Mouse (Mus musculus): ENCODE data around the gene Scyl2.
"Not testable (repeated sequence)": the region's sequence is repeated elsewhere in the genome, so short reads cannot be mapped to it uniquely, and the experiment has no call there.

The Scyl2 gene

DNA sequence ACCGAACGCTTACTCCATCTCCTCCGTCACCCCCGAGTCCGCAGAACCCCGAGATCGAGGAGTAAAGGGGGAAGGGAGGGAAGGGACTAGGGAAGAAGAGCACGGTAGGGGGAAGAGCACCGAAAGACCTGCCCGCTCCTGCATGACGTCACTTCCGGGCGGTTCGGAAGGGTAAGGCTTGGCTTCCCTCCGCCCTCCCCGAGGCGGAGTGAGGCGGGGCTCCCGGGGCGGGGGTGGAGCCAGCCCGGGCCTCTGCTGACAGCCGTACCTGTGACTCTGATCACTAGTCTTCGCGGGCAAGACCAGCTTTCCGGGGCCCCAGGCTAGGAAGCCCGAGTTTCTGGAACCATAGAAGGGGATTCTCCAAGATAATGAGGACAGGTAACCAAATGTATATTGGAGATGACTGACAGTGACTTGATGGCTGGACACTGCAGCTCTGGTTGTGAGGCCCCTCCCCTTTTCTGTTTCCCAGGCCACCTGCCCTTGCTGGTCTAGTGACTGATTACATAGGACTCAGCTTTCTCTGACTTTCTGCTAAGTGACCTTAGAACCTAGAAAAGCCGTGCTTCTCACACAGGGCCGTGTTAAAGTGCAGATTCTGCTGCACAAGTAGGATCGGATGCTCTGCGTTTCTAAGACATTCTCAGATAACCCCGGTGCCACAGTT, at the start of gene Scyl2:
Gene Scyl2, minus strand, starts transcription at position 147 of the 670 bp plus-strand sequence.
- DNase-seq: peak; percentile 96

DNA sequence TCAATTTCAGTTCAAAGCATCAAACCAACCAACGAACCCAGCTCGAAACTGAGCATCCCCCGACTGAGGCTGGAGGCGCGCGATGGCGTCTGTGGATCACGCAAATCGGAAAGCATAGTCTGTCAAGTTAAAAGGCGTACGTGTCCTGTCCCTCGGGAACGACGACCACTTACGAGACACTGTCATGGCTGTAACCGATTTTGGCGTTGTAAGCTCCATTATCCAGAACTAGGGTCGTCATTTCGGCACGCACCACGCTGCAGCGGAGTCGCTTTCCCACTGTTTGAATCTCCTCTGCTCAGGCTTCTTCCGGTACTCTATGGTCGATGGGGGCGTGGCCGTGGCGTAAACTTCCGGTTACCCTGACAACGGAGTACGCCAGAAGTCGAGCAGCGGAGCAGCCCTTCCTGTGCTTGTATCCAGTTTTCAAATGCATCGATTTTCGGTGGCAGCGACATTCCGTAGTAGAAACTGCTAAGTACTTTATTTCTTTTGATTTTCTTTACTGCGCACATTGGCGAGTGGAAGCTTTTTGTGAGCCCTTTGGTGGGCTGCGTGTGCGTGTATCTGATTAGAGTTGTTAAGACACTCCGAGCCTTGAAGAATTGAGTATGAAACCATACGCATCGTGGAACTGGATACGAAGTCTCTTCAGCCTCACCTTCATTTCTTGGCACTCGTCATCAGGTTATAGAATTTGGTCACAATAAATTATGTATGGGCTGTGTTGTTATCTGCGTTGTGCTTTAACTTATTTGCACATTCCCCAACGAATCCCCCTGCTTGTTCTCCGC, 46.1 kb upstream of the Scyl2 start, which contains the start of gene Actr6:
Gene Actr6, minus strand, starts transcription at position 295 of the 794 bp plus-strand sequence.
- peak; percentile 93 to 94 for DNase-seq

DNA sequence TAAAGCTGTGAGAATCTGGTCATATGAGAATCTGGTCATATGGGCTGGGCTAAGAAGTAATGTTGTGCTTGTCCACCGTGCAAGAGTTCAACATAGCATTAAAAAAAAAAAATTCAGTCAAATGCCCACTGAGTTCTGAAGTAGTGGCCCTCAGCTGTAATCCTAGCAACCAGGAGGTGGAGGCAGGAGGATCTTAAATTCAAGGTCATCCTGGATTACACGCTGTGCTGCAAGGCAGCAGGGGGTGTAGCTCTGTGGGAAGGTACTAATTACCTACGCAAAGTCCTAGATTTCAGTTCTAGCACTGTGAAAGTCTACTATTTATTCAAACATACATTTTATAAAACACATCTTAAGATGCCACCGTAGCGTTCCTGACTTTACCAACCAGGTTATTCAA, 45.3 kb upstream of the Scyl2 start:
- no peak for DNase-seq

DNA sequence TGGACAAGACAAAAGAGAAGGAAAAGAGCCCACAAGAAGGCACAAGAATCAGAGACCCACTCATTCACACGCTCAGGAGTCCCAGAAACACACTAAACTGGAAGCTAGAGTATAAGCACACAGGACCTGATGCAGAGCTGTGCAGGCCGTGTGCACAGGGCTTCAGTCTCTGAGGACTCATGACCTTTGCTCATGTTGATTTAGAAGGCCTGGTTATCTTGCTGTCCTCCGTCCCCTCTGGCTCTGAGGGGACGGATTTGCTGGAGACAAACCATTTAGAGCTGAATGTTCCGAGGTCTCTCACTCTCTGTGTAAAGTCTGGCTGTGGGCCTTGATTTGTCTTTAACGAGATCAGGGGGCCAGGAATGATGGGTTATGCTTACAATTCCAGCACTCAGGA, 44.3 kb upstream of the Scyl2 start:
- no peak for DNase-seq

DNA sequence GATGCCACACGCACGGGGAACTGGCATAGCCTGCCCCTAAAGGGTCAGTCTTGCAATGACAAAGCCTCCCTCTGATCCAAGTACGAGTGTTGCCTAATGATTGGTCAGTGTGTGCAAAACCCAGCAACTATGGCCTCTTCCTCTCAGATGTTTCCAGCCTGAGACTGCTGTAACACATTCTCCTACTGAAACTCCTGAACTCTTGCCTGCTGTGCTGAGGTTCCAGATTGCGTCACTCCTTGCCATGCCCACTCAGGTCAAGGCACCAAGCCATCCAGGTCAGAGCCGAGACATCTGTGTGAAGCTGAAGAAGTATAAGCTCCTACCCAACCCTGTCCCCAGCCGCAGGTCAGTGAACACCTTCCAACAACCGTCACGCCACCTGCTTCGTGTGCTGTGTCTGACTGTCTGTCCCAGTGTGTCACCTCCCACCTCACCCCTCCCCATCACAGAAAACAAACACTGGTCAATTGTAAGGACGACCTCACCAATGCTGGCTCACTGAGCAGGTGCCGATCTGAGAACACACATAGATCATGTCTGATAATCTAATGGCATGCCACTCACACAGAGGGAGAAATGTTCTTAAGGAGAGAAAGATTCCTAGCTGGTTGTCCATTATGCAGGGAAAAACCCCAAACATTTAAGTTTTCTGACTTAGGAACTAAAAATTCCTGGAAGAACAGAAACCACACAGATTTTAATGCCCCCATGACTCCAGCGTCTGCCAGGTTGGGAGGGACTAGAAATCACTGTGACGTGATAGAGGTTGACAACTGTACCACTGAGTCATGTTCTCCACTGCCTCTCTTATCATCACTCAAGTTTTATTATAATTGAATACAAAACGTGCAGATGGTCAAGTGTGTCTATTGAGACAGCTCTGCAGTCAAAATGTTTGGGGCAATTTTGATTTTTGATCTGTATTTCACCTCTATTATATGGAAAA, 36.4 kb upstream of the Scyl2 start:
- no peak for DNase-seq

DNA sequence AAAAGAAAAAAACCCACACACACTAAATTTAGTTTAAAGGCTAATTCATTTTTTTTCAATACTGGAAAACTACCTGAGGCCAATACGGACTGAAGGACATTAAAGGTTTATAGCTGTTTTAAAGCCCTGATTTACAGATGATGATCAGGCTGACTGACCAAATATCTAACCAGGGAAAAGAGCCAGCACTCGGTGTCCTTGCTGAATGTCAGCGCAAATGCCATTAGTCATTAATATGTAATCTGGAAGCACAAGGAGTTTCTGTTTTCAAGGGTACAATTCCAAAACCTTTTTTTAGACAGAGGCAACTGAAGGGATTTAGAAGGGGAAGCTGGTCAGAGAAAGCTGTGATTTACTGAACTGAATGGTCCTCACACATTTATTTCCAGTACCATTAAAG, 34.7 kb upstream of the Scyl2 start:
- DNase-seq: no peak

DNA sequence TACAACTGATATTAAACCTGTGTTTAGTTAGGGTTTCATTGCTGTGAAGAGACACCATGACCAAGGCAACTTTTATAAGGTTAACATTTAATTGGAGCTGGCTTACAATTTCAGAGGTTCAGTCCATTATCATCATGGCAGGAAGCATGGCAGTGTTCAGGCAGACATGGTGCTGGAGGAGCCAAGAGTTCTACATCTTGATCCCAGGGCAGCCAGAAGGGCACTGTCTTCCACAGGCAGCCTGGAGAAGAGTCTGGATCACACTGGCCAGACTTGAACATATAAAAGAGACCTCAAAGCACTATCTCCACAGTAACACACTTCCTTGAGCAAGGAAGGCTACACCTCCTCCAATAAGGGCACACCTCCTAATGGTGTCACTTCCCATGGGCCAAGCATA, 34.2 kb upstream of the Scyl2 start:
- DNase-seq: no peak

DNA sequence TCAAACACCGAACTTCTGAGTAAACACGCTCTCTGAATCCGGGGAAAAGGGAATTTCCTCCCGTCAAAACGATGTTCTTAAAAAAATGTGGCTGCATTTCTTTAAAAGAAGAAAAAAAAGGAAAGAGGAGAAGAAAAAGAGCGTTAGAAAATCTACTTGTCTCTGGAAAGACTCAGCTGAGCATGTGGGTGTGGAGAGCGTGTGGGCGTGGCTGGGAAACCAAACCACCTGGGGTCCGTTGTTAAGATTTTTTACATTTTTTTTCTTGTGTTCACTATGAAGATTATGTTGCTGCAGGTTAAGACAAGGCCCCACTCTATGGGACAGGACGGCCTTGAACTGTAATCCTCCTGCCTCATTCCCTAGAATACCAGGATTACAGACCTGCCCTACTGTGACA, 28.8 kb upstream of the Scyl2 start:
- no peak for DNase-seq

DNA sequence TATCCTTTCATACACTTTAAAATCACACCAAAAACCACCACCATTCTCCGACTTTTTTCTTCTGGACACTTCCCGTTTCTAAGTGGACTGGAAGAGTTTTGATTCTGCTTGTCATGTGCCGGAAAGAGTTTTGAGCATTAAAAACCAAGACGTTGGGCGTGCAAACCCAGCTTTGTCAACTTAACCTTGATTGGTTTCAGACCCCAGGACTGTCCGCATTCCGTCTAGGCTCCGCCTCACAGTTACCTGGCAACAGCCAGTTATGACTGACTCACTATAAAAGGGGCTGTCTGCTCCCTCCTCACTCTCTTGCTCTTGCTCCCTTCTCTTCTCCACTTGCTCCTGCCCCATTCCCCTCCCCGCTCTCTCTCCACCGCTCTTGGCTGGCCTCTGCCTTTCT, 22.6 kb upstream of the Scyl2 start:
- no peak for DNase-seq

DNA sequence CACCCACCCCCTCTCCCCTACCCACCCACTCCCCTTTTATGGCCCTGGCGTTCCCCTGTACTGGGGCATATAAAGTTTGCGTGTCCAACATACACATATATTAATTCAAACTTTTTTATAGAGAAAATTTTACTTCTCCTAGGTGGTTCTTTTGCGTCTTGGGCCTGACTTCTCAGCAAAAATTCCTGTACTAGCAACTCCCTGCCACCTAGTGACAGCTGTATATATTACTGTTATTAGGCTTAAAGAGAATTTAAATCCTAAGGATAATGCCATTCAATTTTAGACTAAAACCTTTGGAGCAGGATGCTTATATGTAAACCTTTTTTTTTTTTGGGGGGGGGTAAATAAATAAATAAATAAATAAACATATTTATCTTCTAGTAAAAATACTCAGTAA, 21.3 kb upstream of the Scyl2 start:
- DNase-seq: no peak

DNA sequence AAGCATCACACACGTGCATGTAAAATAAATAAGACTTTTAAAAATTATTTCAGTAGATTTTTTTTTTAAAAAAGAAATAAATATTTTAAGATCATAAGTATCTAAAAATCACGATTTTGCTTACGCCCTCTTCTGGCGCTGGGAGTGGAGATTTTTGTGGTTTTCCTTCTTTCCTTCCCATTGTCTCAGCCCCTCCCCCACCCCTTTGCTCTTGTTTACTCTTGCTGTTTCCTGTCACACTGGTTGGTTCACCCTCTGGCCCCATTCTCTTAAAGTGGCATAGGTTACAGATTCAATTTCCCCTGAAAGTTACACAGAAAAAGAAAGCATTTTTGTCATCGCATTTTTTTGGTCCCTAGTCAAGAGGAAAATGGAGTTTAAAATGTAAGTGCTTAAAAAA, 17.0 kb upstream of the Scyl2 start:
- peak; percentile 33 to 45 for DNase-seq

DNA sequence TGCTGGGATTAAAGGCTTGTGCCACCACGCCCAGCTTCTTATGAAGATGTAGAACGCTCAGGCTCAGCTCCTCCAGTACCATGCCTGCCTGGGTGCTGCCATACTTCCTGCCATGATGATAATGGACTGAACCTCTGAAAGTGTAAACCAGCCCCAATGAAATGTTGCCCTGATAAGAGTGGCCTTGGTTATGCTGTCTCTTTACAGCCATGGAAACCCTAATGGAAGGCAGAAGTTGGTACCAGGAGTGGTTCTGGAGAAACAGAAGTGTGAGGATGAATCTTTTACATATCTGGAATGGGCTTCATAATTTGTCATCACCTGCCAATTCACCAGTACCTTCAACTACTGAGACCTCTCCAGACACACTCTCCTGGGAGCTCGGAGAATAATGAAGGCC, 11.9 kb upstream of the Scyl2 start:
- DNase-seq: no peak

DNA sequence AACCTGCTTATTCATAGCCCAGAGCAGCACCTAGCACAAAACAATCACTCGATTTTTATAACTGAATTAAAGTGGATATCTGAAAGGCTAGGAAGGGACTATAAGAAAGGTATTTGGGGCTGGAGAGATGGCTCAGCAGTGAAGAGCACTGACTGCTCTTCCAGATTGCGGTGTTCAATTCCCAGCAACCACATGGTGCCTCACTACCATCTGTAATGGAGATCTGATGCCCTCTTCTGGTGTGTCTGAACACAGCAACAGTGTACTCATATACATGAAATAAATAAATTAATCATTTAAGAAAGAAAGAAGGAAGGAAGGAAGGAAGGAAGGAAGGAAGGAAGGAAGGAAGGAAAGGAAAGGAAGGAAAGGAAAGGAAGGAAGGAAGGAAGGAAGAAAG, 10.2 kb upstream of the Scyl2 start:
- DNase-seq: not testable (repeated sequence)

DNA sequence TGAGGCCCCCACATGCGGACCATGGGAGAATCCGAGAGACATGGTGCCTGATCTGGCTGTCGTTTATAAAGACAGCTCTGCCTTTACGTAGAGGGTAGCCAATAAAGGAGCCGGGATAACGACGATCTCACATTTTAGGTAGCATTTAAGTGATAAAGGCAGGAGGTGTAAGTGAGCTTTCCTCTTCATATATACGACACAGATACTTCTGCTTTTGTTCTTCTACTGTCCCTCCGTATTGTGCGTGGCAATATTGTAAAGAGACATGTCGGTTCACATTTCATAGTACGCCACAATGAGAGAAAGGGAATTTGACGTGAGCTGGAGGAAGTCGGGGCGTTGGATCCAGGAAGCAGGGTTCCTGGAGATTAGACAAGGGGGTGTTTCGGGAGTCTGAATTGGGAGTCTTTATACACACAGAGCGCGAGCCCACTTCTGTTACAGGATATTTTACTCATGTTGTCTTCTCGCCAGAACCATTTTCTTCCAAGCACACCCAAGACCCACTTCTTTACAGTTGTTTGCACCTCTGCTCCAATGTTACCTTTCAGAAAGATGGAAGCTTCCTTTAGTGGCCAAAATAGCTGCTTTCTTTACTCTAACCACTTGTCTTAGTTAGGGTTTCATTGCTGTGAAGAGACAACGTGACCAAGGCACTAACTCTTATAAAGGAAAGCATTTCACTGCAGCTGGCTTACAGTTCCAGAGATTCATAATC, 9.3 kb upstream of the Scyl2 start:
- peak in 1 of 2 experiments; percentile 7 for DNase-seq

DNA sequence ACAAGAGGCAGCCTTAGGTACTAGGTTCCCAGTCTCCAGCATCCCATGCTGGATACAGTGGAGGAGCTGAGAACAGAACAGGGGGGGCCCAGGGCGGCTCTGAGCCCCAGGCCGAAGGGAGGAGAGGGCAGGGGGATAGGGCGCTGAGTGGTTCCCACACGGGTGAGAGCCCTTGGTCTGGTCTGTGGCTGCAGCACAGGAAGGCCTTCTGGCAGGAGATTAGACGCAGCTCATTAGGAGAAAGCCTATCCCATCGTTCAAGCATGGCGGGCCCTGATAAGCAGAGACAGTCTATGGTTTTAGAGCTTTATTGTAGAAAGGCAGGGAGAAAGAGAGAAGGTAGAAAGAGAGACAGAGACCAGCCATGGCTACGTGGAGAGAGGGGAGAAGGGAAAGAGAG, 3.9 kb upstream of the Scyl2 start:
- no peak for DNase-seq

DNA sequence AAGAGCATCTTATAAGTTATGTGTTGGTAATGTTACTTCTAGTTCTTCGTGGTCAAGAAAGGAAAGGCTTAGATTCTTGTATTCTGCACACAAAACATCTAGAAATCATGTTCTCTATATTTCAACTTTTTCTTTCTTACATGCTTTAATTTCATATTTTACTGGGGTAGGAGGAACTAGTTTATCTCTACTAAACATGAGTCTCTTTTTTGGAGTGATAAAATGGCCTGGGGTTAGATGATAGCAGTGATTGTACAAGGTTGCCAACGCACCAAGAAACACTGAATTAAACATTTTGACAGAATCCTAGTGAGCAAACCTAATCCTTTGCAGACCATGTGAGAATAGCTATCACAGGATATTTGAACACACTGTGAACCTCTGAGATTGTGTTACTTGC, 1.4 kb upstream of the Scyl2 start:
- DNase-seq: no peak

DNA sequence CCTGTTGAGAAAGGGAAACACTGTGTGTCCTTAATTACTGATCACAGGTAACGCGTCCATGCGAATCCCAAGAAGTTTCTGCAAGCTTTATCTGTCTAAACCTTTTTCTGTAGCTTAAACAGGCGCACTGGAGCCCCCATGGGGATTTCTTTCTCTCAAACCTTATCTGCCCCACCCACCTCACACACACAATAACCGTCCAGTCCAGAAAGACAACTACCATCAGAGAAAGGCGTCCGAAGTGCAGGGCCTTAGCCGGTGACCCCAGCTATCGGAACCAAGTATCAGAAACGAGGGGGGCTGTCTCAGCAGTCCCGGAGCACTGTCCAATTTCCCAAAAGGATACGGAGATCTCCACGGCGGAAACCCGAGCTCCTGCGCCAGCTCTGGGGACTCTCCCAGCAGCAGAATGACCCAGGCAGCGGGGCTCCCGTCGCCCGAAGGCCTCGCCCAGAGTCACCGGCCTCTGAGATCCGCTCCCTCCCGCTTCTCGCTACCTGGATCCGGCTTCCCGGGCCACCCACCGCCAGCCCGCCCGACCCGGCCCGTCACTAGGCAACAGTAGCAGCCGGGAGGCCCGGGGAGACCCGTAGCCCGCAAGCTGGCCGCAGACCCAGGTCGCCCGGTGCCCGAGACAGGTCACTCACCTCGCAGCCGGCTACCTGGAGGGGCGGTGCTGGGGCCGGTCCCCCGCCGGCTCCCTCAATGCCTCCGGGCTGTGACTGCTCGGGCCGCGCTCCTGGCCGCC, 520 bp downstream of the Scyl2 start:
- DNase-seq: no peak

DNA sequence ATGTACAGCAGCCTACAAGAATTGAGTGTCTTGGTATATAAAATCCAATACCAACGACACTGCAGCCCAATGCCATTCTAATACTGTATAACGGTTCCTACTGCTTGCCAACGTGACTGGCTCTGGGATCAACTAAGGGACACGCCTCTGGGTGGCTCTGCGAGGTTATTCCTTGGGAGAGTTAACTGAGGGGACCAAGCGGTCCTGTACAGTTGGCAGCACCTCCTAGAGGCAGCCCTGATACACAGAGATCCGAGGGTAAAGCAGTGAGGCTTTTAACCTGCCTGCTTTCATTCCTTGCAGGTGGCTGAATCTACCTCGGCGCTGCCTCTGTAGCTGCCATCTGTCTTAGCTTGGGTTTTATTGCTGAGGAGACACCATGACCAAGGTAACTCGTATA, 3.1 kb downstream of the Scyl2 start:
- DNase-seq: no peak

DNA sequence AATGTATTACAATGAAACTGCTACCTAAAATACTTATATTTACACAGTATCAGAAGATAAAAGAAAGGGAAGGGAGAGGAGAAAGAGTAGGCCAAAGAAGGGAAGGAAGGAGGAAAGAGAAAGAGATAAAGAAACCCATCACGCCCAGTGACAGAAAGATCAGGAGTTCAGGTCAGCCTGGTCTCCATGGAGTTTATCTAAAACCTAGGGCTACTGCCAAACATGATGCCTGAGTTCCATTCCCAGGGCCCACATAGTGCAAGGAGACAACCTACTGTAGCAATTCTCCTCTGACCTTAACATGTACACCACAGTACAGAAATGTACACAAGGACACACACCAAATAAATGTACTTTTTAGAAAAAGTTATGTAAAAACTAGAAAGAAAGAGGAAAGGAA, 3.9 kb downstream of the Scyl2 start:
- no peak for DNase-seq

DNA sequence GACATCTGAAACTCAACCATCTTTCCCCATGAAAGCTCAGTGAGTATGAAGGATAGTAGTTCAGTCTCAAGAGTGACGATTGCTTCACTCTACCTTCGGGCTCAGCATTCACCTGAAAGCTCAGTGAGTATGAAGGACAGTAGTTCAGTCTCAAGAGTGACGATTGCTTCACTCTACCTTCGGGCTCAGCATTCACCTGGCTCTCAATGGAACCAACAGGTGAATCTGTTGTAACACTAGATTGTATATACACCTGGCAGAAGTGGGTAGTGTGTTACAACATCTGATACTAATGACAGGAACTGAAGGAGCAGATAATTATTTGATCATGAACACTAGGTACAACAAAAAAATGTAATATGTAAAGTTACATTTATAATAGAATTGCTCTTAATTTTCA, 4.4 kb downstream of the Scyl2 start:
- DNase-seq: no peak

DNA sequence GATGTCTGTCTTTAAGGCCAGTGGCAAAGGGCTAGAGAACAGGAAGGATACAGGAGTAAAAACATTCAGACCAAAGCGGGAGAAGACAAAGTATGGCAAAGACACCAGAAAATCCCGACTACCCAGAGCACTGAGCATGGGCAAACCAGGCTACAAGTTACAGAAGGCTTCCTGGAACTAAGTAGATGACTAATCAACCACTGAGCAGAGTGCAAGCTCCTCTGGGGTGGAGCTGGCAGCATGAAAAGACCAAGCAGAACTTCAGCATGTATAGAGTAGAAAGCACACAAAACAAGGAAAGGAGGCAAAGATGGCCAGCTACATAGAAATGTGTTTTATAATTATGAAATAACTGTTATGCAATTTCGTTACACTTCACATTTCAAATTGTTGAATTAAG, 5.6 kb downstream of the Scyl2 start:
- DNase-seq: no peak

DNA sequence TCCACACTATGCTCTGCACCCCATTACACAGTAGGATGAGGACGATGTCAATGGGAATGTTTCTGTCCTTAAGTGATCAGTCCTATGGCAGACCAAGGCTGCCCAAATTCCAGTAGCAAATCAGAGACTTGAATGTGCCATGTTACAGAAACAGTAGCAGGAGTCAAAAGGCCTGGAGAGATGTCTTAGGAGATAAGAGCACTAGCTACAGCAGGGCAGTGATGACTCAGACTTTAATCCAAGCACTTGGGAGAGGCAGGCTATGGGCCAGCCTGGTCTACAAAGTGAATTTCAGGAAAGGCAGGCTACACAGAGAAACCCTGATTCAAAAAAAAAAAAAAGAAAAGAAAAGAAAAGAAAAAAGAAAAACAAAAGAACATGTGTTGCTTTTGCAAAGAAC, 6.6 kb downstream of the Scyl2 start:
- DNase-seq: no peak

All from thymus, postnatal 36 days (tissue).